In genomic region chr15:6400115-6400514, GRCm38 (mm10) we compare ENCODE assay signal across 17 mouse cellular contexts. TPM values are rescaled to one million over a fixed set of nuclear protein-coding genes. Genes with fewer than 3 reads are reported as not detected.
DNase-seq lines count a peak whose midpoint lies in the region.
"Had no signal": no experiment of that assay in that cellular context is flagged by ENCODE, and none has a peak within 500 bp of the region (broad histone marks: within the 10 kb centered on the region; RNA-seq: fewer than 3 reads in every experiment).

No protein-coding gene starts in this region.

- peak; percentile 61 for DNase-seq in adrenal gland, adult 8-10 months
- no peak for DNase-seq in adrenal gland, postnatal 4 days (ENCODE audit: low spot score in 2 of 2)
- peak; percentile 18 for DNase-seq in embryo, embryonic 10 days (ENCODE audit: low spot score)
- DNase-seq in embryo, embryonic 10.5 days (ENCODE audit: low spot score): no peak
- DNase-seq in adrenal gland, postnatal 14 days: peak; percentile 65
- DNase-seq in adrenal gland, postnatal 36 days: peak; percentile 51
- DNase-seq in left cerebral cortex, postnatal 10 days (ENCODE audit: extremely low spot score in 1 of 2, low spot score in 2 of 2): no peak
- DNase-seq: cerebellum, adult 11 months; cerebellum, adult 18-20 months; cerebellum, adult 8-10 months; cerebellum, adult 9-11 months; cerebellum, postnatal 14 days; cerebellum, postnatal 36 days; embryo, embryonic 11 days had no signal

- intact Hi-C loops in left cerebral cortex, postnatal 10 days (cut with DNase I): no loop called here

RNA-seq across cellular contexts. Expression of gene C9, which starts 45.0 kb away (rescaled TPM):
- under 1 TPM in 1 of 4 experiments, not detected in 3; 0.46 TPM for total RNA-seq in adrenal gland, adult 8-10 months (2022)
- 1 to 10 TPM in 1 of 2 experiments, not detected in 1; 1.0 TPM for total RNA-seq in adrenal gland, postnatal 4 days (2021)
- total RNA-seq in adrenal gland, postnatal 14 days (2021): 0.90 and 12.9 TPM in 2 replicates
- under 1 TPM in 1 of 2 experiments, not detected in 1; 0.33 TPM for total RNA-seq in adrenal gland, postnatal 36 days (2021)
- total RNA-seq in left cerebral cortex, postnatal 10 days (2021): not detected
- total RNA-seq: common myeloid progenitor, adult 5-6 weeks; ES-E14; MEL had no signal

Comparison
In these comparisons a context has a peak if more than half of its experiments do, and no peak if none do; other contexts are left out.
1. DNase-seq: peak in adrenal gland, adult 8-10 months (single experiment), embryo, embryonic 10 days (single experiment), adrenal gland, postnatal 14 days (single experiment) and adrenal gland, postnatal 36 days (2 of 2); none in adrenal gland, postnatal 4 days (0 of 2), embryo, embryonic 10.5 days (single experiment) and left cerebral cortex, postnatal 10 days (0 of 2).